Mouse (Mus musculus) adrenal gland, postnatal 14 days (tissue): ENCODE data around the gene Ints4. TPM values are rescaled to one million over a fixed set of nuclear protein-coding genes. Genes with fewer than 3 reads are reported as not detected.
A peak's percentile ranks its signal among the peaks of the same experiment; 100 is the strongest.

ENCODE experiments used
- DNase-seq: peaks from one replicate; pipeline ENCODE4 v3.0.0; 2021; ENCODE audit warnings: mixed read lengths
- total RNA-seq: library from RNA; stranded (reverse); gene quantifications from 2 replicates; pipeline ENCODE4 v1.2.3, GENCODE M21; 2021

Gene Ints4
- total RNA-seq, 1 experiment from 2014 or later = 52.2 TPM

- no peak for DNase-seq
These were observed 55.8 kb downstream of the Ints4 start for GRCm38 (mm10) chr7:97536571-97536970.

DNA sequence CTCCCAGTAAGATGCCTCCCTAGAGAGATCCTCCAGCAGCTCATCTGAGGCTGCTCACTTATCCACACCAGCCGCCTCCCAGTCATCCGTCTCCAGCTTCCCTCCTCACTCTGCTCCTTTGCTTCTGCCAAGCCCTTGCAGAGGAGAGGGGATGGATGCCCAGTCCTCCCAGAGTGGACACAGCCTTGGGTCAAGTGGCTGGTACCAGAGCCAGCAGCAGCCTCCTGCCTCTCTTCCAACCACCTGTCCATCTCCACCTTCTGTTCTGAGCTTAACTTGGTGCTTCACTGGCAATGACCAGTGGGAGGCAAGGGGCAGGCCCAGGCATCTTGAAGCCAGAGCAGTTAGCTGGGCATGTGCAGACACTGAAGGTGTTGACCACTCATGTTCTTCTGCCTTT is 65.7 kb downstream of the Ints4 start:
- DNase-seq = no peak

GRCm38 (mm10) chr7:97549301-97549700 is 68.5 kb downstream of the Ints4 start:
- DNase-seq = no peak

- no peak for DNase-seq
These were observed 69.9 kb downstream of the Ints4 start for GRCm38 (mm10) chr7:97550673-97551072.

DNA sequence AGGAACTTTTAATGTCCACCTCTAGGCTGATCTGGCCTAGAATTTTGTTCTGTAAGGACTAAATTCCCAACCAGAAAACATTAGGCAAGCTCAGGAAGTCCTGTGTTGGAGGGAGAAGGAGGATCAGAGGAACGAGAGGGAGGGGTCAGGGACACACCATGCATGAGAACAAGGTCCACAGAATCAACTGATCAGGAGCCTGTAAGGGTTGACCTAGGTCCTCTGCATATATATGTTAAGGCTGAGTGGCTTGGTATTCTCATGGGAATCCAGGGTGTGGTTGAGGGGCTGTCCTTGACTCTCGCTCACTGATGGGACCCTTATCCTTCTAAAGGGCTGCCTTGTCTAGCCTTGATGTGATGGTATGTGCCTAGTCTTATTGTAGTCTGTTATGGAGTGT is 82.8 kb downstream of the Ints4 start:
- no peak for DNase-seq

DNA sequence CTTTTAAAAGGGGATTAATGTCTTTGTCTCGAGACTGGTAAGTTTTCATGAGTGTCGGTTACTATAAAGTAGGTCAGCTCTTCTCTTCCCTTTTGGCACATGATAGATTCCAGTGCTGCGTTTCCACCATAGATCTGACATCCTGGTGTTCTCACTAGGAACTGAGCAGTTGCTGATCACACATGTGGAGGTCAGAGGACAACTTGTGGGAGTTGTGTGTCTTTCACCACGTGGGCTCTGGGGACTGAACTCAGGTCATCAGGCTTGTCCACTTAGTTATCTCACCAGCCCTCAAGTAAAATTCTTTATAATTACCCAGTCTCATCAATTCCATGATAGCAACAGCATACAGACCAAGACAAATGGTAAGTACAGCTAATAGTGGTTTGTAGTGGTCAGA is 88.6 kb downstream of the Ints4 start:
- no peak for DNase-seq

GRCm38 (mm10) chr7:97570389-97570788 is 89.6 kb downstream of the Ints4 start:
- peak; percentile 21 for DNase-seq

GRCm38 (mm10) chr7:97578361-97579066 is 97.8 kb downstream of the Ints4 start:
- DNase-seq = peak; percentile 46

- DNase-seq = peak; percentile 98
These were observed 98.6 kb downstream of the Ints4 start, which contains the start of the genes Aamdc and Rsf1 for GRCm38 (mm10) chr7:97579067-97579975. TSS of gene Aamdc (minus strand) at chr7:97579497. TSS of gene Rsf1 (plus strand) at chr7:97579889.

GRCm38 (mm10) chr7:97579976-97580842 is 99.5 kb downstream of the Ints4 start:
- DNase-seq = peak; percentile 66

GRCm38 (mm10) chr7:97580843-97581214 is 100.1 kb downstream of the Ints4 start:
- DNase-seq = peak; percentile 91

- no peak for DNase-seq
These were observed 107.8 kb downstream of the Ints4 start for GRCm38 (mm10) chr7:97588506-97588905.

GRCm38 (mm10) chr7:97590488-97590887 is 109.7 kb downstream of the Ints4 start:
- no peak for DNase-seq

Other genes with a start within 250 kb of the Ints4 start
- gene Usp35, start 148.9 kb upstream of the Ints4 start, total RNA-seq = 5.9 and 7.2 TPM in 2 replicates
- 5.7 and 5.8 TPM in 2 replicates for gene Kctd21, start 148.6 kb upstream of the Ints4 start, total RNA-seq
- 16.3 and 18.0 TPM in 2 replicates for gene Alg8, start 109.3 kb upstream of the Ints4 start, total RNA-seq
- gene Ndufc2, start 81.0 kb upstream of the Ints4 start, total RNA-seq = 443 and 493 TPM in 2 replicates
- 655 and 670 TPM in 2 replicates for gene Thrsp, start 63.2 kb upstream of the Ints4 start, total RNA-seq
- gene Kctd14, start 29.6 kb upstream of the Ints4 start, total RNA-seq = 1.7 and 2.8 TPM in 2 replicates
- gene Aamdc, start 98.5 kb downstream of the Ints4 start, total RNA-seq = 37.8 and 44.5 TPM in 2 replicates
- gene Rsf1, start 98.9 kb downstream of the Ints4 start, total RNA-seq = 25.9 and 30.8 TPM in 2 replicates
- 50.2 and 63.4 TPM in 2 replicates for gene Clns1a, start 215.7 kb downstream of the Ints4 start, total RNA-seq